Mouse (Mus musculus): Measurements from ENCODE around the gene Nrxn2. TPM values are rescaled to one million over a fixed set of nuclear protein-coding genes. Genes with fewer than 3 reads are reported as not detected.

The Nrxn2 gene
- polyA plus RNA-seq, 1 experiment = 0.01 TPM

GRCm38 (mm10) chr19:6467374-6467979 is 48.9 kb downstream of the Nrxn2 start:
- no peak for TF ChIP-seq POLR2A (IDR thresholded peaks at IDR 0.05; ENCODE audit: insufficient read length, low read depth)
- TF ChIP-seq REST (IDR thresholded peaks at IDR 0.05; ENCODE audit: insufficient read depth, insufficient read length) = no peak
- no peak for TF ChIP-seq USF1 (IDR thresholded peaks at IDR 0.05; ENCODE audit: low read depth)
- no peak for TF ChIP-seq MYOD1 (IDR thresholded peaks at IDR 0.05; ENCODE audit: control insufficient read depth in 1 of 3, insufficient read length in 2 of 3, low read depth in 2 of 3)
- TF ChIP-seq CEBPB (IDR thresholded peaks at IDR 0.05; ENCODE audit: insufficient read depth, poor library complexity, severe bottlenecking) = no peak
- peaks cover 67% of the 10 kb centered on the region for H3K27me3 ChIP-seq (ENCODE audit: control insufficient read depth, insufficient read depth, insufficient read length)
- no peaks in the 10 kb centered on the region for H3K36me3 ChIP-seq (ENCODE audit: control insufficient read depth, insufficient read depth)
- no peak overlapping the region for H3ac ChIP-seq (ENCODE audit: control insufficient read depth, insufficient read length)
- no peaks in the 10 kb centered on the region for H3K79me2 ChIP-seq (ENCODE audit: control insufficient read depth, insufficient read depth)
- no peak overlapping the region for H3K4me3 ChIP-seq
- no peak overlapping the region for H3K4me2 ChIP-seq (ENCODE audit: low read depth)

- no peak for TF ChIP-seq USF1 (IDR thresholded peaks at IDR 0.05; ENCODE audit: low read depth)
- no peak for TF ChIP-seq REST (IDR thresholded peaks at IDR 0.05; ENCODE audit: insufficient read depth, insufficient read length)
- H3K36me3 ChIP-seq (ENCODE audit: control insufficient read depth, insufficient read depth) = no peaks in the 10 kb centered on the region
- H3ac ChIP-seq (ENCODE audit: control insufficient read depth, insufficient read length) = no peak overlapping the region
- no peaks in the 10 kb centered on the region for H3K79me2 ChIP-seq (ENCODE audit: control insufficient read depth, insufficient read depth)
- H3K4me3 ChIP-seq = no peak overlapping the region
- no peak overlapping the region for H3K4me2 ChIP-seq (ENCODE audit: low read depth)
- peaks cover 80% of the 10 kb centered on the region for H3K27me3 ChIP-seq (ENCODE audit: control insufficient read depth, insufficient read depth, insufficient read length)
These were observed 53.1 kb downstream of the Nrxn2 start for GRCm38 (mm10) chr19:6471630-6472029.

- Histone ChIP-seq H3K4me3 (no peak overlapping the region), H3K4me2 (ENCODE audit: low read depth) (no peak overlapping the region), H3K36me3 (ENCODE audit: control insufficient read depth, insufficient read depth) (no peaks in the 10 kb centered on the region), H3K27me3 (ENCODE audit: control insufficient read depth, insufficient read depth, insufficient read length) (peaks cover 82% of the 10 kb centered on the region), H3K79me2 (ENCODE audit: control insufficient read depth, insufficient read depth) (no peaks in the 10 kb centered on the region), H3ac (ENCODE audit: control insufficient read depth, insufficient read length) (no peak overlapping the region)
- TF ChIP-seq USF1 (IDR thresholded peaks at IDR 0.05; ENCODE audit: low read depth) = no peak
- TF ChIP-seq MYOG (IDR thresholded peaks at IDR 0.05; ENCODE audit: control insufficient read depth in 1 of 3, insufficient read depth in 1 of 3, insufficient read length in 2 of 3, low read depth in 2 of 3) = no peak
- TF ChIP-seq E2F4 (IDR thresholded peaks at IDR 0.05; ENCODE audit: insufficient read depth) = no peak
- TF ChIP-seq CEBPB (IDR thresholded peaks at IDR 0.05; ENCODE audit: insufficient read depth, poor library complexity, severe bottlenecking) = no peak
- no peak for TF ChIP-seq TCF3 (IDR thresholded peaks at IDR 0.05; ENCODE audit: insufficient read length, low read depth)
- TF ChIP-seq TCF12 (IDR thresholded peaks at IDR 0.05; ENCODE audit: insufficient read depth, poor library complexity, severe bottlenecking) = no peak
- no peak for TF ChIP-seq POLR2AphosphoS2 (IDR thresholded peaks at IDR 0.05; ENCODE audit: insufficient read length, low read depth)
- no peak for TF ChIP-seq SRF (IDR thresholded peaks at IDR 0.05; ENCODE audit: control insufficient read depth, insufficient read length, low read depth)
These were observed 54.3 kb downstream of the Nrxn2 start for GRCm38 (mm10) chr19:6472821-6473220.

GRCm38 (mm10) chr19:6474706-6475105 is 56.2 kb downstream of the Nrxn2 start:
- Histone ChIP-seq H3ac (ENCODE audit: control insufficient read depth, insufficient read length) (no peak overlapping the region), H3K4me2 (ENCODE audit: low read depth) (no peak overlapping the region), H3K27me3 (ENCODE audit: control insufficient read depth, insufficient read depth, insufficient read length) (peaks cover 78% of the 10 kb centered on the region), H3K79me2 (ENCODE audit: control insufficient read depth, insufficient read depth) (no peaks in the 10 kb centered on the region), H3K4me3 (no peak overlapping the region), H3K36me3 (ENCODE audit: control insufficient read depth, insufficient read depth) (no peaks in the 10 kb centered on the region)
- TF ChIP-seq TCF12 (IDR thresholded peaks at IDR 0.05; ENCODE audit: insufficient read depth, poor library complexity, severe bottlenecking) = no peak
- peak in 1 of 3 experiments; percentile 28 for TF ChIP-seq MYOD1 (IDR thresholded peaks at IDR 0.05; ENCODE audit: control insufficient read depth in 1 of 3, insufficient read length in 2 of 3, low read depth in 2 of 3)
- no peak for TF ChIP-seq CEBPB (IDR thresholded peaks at IDR 0.05; ENCODE audit: insufficient read depth, poor library complexity, severe bottlenecking)

- Histone ChIP-seq H3K27me3 (ENCODE audit: control insufficient read depth, insufficient read depth, insufficient read length) (peaks cover 80% of the 10 kb centered on the region), H3K4me2 (ENCODE audit: low read depth) (no peak overlapping the region), H3ac (ENCODE audit: control insufficient read depth, insufficient read length) (no peak overlapping the region), H3K79me2 (ENCODE audit: control insufficient read depth, insufficient read depth) (no peaks in the 10 kb centered on the region), H3K4me3 (no peak overlapping the region), H3K36me3 (ENCODE audit: control insufficient read depth, insufficient read depth) (no peaks in the 10 kb centered on the region)
- TF ChIP-seq POLR2AphosphoS2 (IDR thresholded peaks at IDR 0.05; ENCODE audit: insufficient read length, low read depth) (no peak), USF1 (IDR thresholded peaks at IDR 0.05; ENCODE audit: low read depth) (no peak), MYOG (IDR thresholded peaks at IDR 0.05; ENCODE audit: control insufficient read depth in 1 of 3, insufficient read depth in 1 of 3, insufficient read length in 2 of 3, low read depth in 2 of 3) (no peak), CEBPB (IDR thresholded peaks at IDR 0.05; ENCODE audit: insufficient read depth, poor library complexity, severe bottlenecking) (no peak), TCF3 (IDR thresholded peaks at IDR 0.05; ENCODE audit: insufficient read length, low read depth) (no peak), TCF12 (IDR thresholded peaks at IDR 0.05; ENCODE audit: insufficient read depth, poor library complexity, severe bottlenecking) (no peak), E2F4 (IDR thresholded peaks at IDR 0.05; ENCODE audit: insufficient read depth) (no peak), MYOD1 (IDR thresholded peaks at IDR 0.05; ENCODE audit: control insufficient read depth in 1 of 3, insufficient read length in 2 of 3, low read depth in 2 of 3) (no peak), REST (IDR thresholded peaks at IDR 0.05; ENCODE audit: insufficient read depth, insufficient read length) (no peak), POLR2A (IDR thresholded peaks at IDR 0.05; ENCODE audit: insufficient read length, low read depth) (no peak), SRF (IDR thresholded peaks at IDR 0.05; ENCODE audit: control insufficient read depth, insufficient read length, low read depth) (no peak), MAX (IDR thresholded peaks at IDR 0.05; ENCODE audit: low read depth) (no peak)
These were observed 56.6 kb downstream of the Nrxn2 start for GRCm38 (mm10) chr19:6475129-6475528.
